Mouse (Mus musculus) ovary, postnatal 10 days (tissue): ENCODE measurements around the gene Gm15217.

Experiments used
- DNase-seq: peaks from one replicate; pipeline ENCODE4 v3.0.0; 2022; ENCODE audit warnings: low spot score

Gm15217 gene

GRCm38 (mm10) chr14:46379285-46379684, at the start of gene Gm15217:
Gene Gm15217, plus strand, starts transcription at chr14:46379414.
- DNase-seq = no peak

GRCm38 (mm10) chr14:46333421-46334237, 45.6 kb upstream of the Gm15217 start:
- DNase-seq = no peak

GRCm38 (mm10) chr14:46338801-46339200, 40.4 kb upstream of the Gm15217 start:
- no peak for DNase-seq

GRCm38 (mm10) chr14:46344750-46345149, 34.5 kb upstream of the Gm15217 start:
- no peak for DNase-seq

GRCm38 (mm10) chr14:46357286-46357685, 21.9 kb upstream of the Gm15217 start:
- no peak for DNase-seq

- no peak for DNase-seq
Observed at GRCm38 (mm10) chr14:46357696-46358095, 21.5 kb upstream of the Gm15217 start.

GRCm38 (mm10) chr14:46363209-46363608, 16.0 kb upstream of the Gm15217 start:
- DNase-seq = no peak

- no peak for DNase-seq
Observed at GRCm38 (mm10) chr14:46372452-46372851, 6.8 kb upstream of the Gm15217 start.

- DNase-seq = no peak
Observed at GRCm38 (mm10) chr14:46375796-46376195, 3.4 kb upstream of the Gm15217 start.

GRCm38 (mm10) chr14:46380286-46380721, 1.1 kb downstream of the Gm15217 start:
- no peak for DNase-seq

- DNase-seq = no peak
Observed at GRCm38 (mm10) chr14:46381457-46381856, 2.2 kb downstream of the Gm15217 start.

- DNase-seq = no peak
Observed at GRCm38 (mm10) chr14:46384946-46385691, 5.9 kb downstream of the Gm15217 start.

- DNase-seq = no peak
Observed at GRCm38 (mm10) chr14:46385701-46386477, 6.7 kb downstream of the Gm15217 start.

GRCm38 (mm10) chr14:46386478-46387356, 7.5 kb downstream of the Gm15217 start:
- DNase-seq = no peak

GRCm38 (mm10) chr14:46387357-46387671, 8.1 kb downstream of the Gm15217 start:
- DNase-seq = peak; percentile 47

GRCm38 (mm10) chr14:46387821-46388481, 8.7 kb downstream of the Gm15217 start:
- no peak for DNase-seq

- DNase-seq = no peak
Observed at GRCm38 (mm10) chr14:46388636-46389035, 9.4 kb downstream of the Gm15217 start.

GRCm38 (mm10) chr14:46389438-46390248, 10.4 kb downstream of the Gm15217 start:
- DNase-seq = no peak

GRCm38 (mm10) chr14:46390249-46390775, 11.1 kb downstream of the Gm15217 start, which contains the start of gene Bmp4:
Gene Bmp4, minus strand, starts transcription at chr14:46390669.
- DNase-seq = no peak
